Mouse (Mus musculus) cerebellum, adult 2 months (tissue): ENCODE measurements around the gene Sphk1. TPM values are rescaled to one million over a fixed set of nuclear protein-coding genes. Genes with fewer than 3 reads are reported as not detected.
A peak's percentile ranks its signal among the peaks of the same experiment; 100 is the strongest.

ENCODE experiments used
- DNase-seq, 2 experiments: peaks; one replicate each; pipeline ENCODE4 v3.0.0; 2021
- H3K27ac ChIP-seq: fragments of 200-500 bp; 2 replicates; pipeline ENCODE4 v1.5.1; 2012; ENCODE audit warnings: low read length, control low read depth, inconsistent platforms; ENCODE audit not compliant: insufficient read depth
- H3K27me3 ChIP-seq: fragments of 200-500 bp; 2 replicates; pipeline ENCODE4 v1.6.1; 2012; ENCODE audit warnings: inconsistent platforms, mild to moderate bottlenecking, low read length, moderate library complexity; ENCODE audit not compliant: control insufficient read depth, insufficient read depth
- H3K4me1 ChIP-seq: fragments of 200-500 bp; 2 replicates; pipeline ENCODE4 v1.6.1; 2011; ENCODE audit warnings: low read length; ENCODE audit not compliant: control insufficient read depth, insufficient read depth
- H3K4me3 ChIP-seq: fragments of 200-500 bp; replicated peaks from 2 replicates; pipeline ENCODE3; 2011; ENCODE audit warnings: mild to moderate bottlenecking, low read depth, low read length, control low read depth; ENCODE audit not compliant: insufficient read depth
- CTCF ChIP-seq: fragments of 200-500 bp; IDR thresholded peaks from 2 replicates; pipeline ENCODE4 v1.5.1; 2011; ENCODE audit warnings: low read depth, mild to moderate bottlenecking, control low read depth, low read length, moderate library complexity, borderline replicate concordance; ENCODE audit not compliant: insufficient read depth
- POLR2A ChIP-seq: fragments of 200-500 bp; IDR thresholded peaks from 2 replicates; pipeline ENCODE4 v1.6.1; 2011; ENCODE audit warnings: low read length, control low read depth, borderline replicate concordance; ENCODE audit not compliant: insufficient read depth
- WGBS: fragments of 180-500 bp; shearing (Covaris S2); methylation state at CpG from one replicate; pipeline ENCODE4 v1.1.7; 2018; 5-methylcytosine and 5-hydroxymethylcytosine counted together
- polyA plus RNA-seq: library from polyadenylated mRNA; depleted of rRNA; stranded (reverse); fragments of >200 nt; gene quantifications from 2 replicates; pipeline ENCODE4 v1.2.3, GENCODE M21; 2012; rRNA removed

The Sphk1 gene
- polyA plus RNA-seq = 9.0 and 9.7 TPM in 2 replicates

DNA sequence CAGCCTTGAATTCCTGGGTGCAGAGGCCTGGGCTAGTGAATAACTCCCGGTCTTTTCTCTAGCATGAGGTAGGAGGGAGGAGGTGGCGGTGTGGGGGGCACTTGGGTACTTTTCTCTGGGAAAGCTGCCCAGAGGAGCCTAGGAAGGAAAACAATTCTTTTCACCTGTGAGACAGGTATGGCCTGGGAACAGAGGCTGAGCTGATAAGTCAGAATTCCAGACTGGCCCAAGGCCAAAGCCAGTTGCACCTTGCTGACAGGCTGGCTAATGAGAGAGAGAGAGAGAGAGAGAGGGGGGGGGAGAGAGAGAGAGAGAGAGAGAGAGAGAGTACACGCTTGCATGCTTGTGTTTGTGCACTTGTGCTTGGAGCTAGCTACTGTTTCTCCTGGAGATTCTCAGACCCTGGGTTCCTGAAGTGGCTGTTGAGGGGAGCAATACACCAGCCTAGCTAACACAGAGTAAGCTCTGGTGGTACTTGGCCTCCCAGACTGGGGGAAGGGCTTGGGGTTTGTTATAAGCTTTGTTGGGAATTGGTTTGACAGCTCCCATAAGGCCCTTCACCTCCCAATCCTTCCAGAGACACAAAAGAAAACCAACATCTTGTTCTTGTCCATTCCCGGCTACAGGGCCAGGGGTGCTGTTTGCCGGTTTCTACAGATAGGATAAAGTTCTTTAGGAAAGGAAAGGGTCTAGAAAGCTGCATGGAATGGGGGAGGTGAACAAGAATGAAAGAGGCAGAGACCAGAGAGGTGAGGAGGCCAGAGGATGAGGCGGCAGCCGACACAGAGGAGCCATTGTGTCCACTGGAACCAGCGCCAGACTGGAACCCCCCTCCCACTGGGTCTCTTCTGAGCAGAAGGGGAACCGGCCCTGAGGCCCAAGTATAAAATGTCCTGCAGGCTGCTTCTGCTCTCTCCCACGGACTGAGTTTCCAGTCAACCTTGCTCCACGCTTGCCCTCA lies at the start of gene Sphk1:
Sphk1 (plus strand) TSS at position 739 of the 961 bp plus-strand sequence.
- peaks cover 4% of the 10 kb centered on the region; the same call in 1 of the 2 replicates for H3K27me3 ChIP-seq
- H3K4me3 ChIP-seq = peak within 1 kb of the TSS; percentile 11
- 73% methylated on average over 11 of the region's 11 CpGs for WGBS
- TF ChIP-seq CTCF (no peak), POLR2A (no peak)
- no peak within 1 kb of the TSS for H3K27ac ChIP-seq
- peaks cover 4% of the 10 kb centered on the region; the same call in 1 of the 2 replicates for H3K4me1 ChIP-seq
- DNase-seq = no peak

DNA sequence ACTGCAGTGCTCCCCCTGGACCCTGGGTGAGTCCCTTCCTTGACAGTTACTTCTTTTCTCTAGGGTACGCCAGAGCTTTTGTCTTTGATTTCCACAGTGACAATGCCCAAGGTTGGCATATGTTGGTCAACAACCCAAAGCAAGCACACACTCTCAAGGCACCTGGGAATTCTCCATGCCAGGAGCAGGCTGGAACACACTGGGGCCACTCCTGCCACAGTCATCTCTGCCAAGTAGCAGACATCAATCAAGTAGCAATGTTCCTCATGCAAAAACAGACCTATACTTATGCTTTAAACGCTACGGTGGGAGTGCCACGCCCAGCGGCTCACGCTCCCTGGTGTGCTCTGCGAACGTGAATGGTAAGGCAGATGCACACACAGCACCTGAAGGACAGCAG lies 49.8 kb upstream of the Sphk1 start:
- peak overlapping the region; percentile 29; the same call in 1 of the 2 replicates for H3K27ac ChIP-seq

DNA sequence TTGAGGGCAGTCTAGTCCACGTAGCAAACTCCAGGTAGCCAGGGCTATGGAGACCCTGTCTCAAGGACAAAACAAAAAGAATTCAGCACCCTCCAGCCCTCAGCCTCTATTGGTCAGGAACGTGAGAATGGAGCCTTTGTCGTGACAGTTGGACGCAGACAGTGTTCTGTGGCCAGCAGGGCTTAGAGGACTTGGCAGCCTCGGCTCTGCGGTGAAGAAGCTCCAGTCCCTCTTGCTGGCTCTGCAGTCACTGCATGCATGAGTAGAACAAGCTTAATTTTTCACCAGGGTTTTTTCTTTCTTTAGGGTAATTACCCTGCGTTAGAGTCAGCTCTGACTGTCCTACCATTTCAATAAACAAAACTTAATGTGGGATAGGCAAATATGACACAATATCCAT lies 48.9 kb upstream of the Sphk1 start:
- DNase-seq = peak; percentile 41 to 64
- no peak overlapping the region for H3K4me3 ChIP-seq
- no peaks in the 10 kb centered on the region for H3K27me3 ChIP-seq
- H3K4me1 ChIP-seq = peaks cover 18% of the 10 kb centered on the region
- TF ChIP-seq CTCF (no peak), POLR2A (no peak)
- no peak overlapping the region for H3K27ac ChIP-seq
- 12% methylated on average over 7 of the region's 7 CpGs for WGBS

More for the DNA sequence above, 49.8 kb upstream of the Sphk1 start:
- H3K4me3 ChIP-seq = no peak overlapping the region
- peak in 1 of 2 experiments; percentile 43 for DNase-seq
- peaks cover 18% of the 10 kb centered on the region for H3K4me1 ChIP-seq
- WGBS = 29% methylated on average over 8 of the region's 8 CpGs
- TF ChIP-seq POLR2A = no peak
- no peak for TF ChIP-seq CTCF
- no peaks in the 10 kb centered on the region for H3K27me3 ChIP-seq

DNA sequence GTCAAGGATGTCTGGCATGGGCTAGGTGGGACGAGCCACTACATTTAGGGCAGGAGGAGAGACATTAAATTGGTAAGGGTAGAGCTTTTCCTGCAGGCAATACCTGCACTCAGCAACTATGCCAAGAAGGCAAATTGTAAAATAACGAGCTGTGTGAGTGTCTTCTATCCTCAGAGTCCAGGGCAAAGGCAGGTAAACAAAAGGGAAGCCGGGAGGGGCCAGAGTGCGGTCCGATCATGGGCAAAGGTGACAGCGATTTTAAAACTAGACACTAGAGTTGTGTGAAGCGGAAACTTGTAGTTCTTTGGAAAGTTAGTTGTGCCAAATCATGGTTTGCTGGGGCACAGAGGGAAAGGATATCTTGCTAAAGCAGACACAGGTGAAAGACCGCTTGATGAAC lies 46.5 kb upstream of the Sphk1 start:
- H3K4me1 ChIP-seq = peaks cover 18% of the 10 kb centered on the region
- no peak overlapping the region for H3K4me3 ChIP-seq
- DNase-seq = no peak
- 95% methylated on average over 8 of the region's 8 CpGs for WGBS
- no peak for TF ChIP-seq CTCF
- TF ChIP-seq POLR2A = no peak
- no peak overlapping the region for H3K27ac ChIP-seq
- H3K27me3 ChIP-seq = no peaks in the 10 kb centered on the region

DNA sequence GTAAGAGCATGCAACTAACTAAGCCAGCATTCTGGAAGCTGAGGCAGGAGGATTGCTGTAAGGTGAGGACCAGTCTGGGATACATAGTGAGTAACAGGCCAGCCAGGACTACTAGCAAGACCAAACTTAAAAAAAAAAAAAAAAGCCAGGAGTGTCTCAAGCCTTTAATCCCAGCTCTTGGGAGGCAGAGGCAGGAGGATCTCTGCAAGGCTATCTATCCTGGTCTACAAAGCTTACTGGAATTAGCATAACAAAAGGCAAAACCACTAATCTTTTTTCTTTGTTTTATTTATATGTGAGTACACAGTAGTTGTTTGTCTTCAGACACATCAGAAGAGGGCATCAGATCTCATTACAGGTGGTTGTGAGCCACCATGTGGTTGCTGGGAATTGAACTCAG lies 42.5 kb upstream of the Sphk1 start:
- Histone ChIP-seq H3K4me3 (no peak overlapping the region), H3K27me3 (no peaks in the 10 kb centered on the region), H3K4me1 (no peaks in the 10 kb centered on the region), H3K27ac (no peak overlapping the region)
- DNase-seq = no peak
- TF ChIP-seq POLR2A (no peak), CTCF (no peak)

DNA sequence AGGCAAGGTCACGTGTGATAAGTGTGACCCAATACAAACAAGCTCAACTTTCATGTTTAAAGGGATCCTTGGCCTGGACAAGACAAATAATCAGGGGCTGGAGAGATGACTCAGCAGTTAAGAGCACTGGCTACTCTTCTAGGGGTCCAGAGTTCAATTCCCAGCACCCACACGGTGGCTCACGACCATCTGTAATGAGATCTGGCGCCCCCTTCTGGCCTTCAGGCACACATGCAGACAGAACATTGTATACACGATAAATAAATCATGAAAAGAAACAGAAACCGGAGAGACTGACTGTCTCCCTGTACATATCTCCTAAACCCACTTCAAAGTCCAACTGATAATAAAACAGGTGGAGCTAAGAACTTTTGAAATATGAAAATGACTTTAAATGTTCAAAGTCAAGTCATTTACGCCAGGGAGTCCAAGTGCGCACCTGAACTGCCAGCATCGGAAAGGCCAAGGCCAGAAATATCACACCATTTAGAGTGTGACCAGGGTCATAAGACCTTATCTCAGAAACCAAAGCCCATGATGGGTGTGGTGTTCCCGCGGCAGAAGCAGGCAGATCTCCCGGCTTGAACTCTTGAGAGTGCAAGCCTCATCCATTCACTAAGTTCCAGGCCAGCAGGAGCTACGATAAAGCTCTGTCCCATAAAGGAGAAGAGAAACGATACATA lies 41.9 kb upstream of the Sphk1 start:
- no peak for TF ChIP-seq POLR2A
- TF ChIP-seq CTCF = peak; percentile 33; the same call in 1 of the 2 replicates
- Histone ChIP-seq H3K27me3 (no peaks in the 10 kb centered on the region), H3K27ac (no peak overlapping the region), H3K4me3 (peak overlapping the region; percentile 95), H3K4me1 (no peaks in the 10 kb centered on the region)
- no peak for DNase-seq
- WGBS = 60% methylated on average over 14 of the region's 14 CpGs

DNA sequence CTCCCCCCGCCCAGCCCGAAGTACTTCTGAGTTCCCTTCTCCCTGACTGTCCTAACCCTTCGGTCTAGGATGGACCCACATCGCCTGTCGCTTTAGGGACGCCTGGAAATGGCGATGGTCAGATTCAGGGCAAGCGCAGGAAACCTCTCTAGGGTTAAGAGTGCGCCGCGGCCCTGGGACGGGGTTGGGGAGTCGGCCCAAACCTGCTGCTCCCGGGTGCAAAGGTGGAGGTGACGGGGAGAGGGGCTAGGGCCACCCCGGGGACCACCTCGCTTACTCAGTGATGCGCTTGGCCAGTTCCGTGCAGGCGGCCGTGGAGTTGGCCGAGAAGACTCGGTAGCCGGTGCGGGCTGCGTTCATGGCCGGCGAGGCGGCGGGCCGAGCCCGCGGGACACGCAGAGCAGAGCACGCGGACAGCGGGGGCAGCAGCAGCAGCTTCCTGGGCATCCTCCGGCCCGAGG lies 40.9 kb upstream of the Sphk1 start:
- WGBS = under 1% methylated on average over 39 of the region's 39 CpGs
- peak overlapping the region; percentile 63 for H3K27ac ChIP-seq
- no peak for DNase-seq
- no peaks in the 10 kb centered on the region for H3K27me3 ChIP-seq
- no peak for TF ChIP-seq CTCF
- no peak for TF ChIP-seq POLR2A
- peak overlapping the region; percentile 95 for H3K4me3 ChIP-seq
- no peaks in the 10 kb centered on the region for H3K4me1 ChIP-seq
